12 mouse cellular contexts compared by ENCODE assay signal in genomic region chr5:122062479-122062878, GRCm38 (mm10). TPM values are rescaled to one million over a fixed set of nuclear protein-coding genes. Genes with fewer than 3 reads are reported as not detected.
DNase-seq lines count a peak whose midpoint lies in the region; ATAC-seq and TF ChIP-seq lines count a peak whose summit lies in the region.
"Had no signal": no experiment of that assay in that cellular context is flagged by ENCODE, and none has a peak within 500 bp of the region (broad histone marks: within the 10 kb centered on the region; RNA-seq: fewer than 3 reads in every experiment).

No protein-coding gene starts in this region.

- no peak for TF ChIP-seq CTCF in hindbrain, postnatal 0 days (IDR thresholded peaks at IDR 0.05; ENCODE audit: low read depth)
- TF ChIP-seq CTCF in lung, postnatal 0 days (IDR thresholded peaks at IDR 0.05): no peak

- intact Hi-C loops in left cerebral cortex, postnatal 14 days (cut with DNase I): loop anchor here (5.0 kb wide), 1 partner anchor 170 kb away; no protein-coding TSS in a partner anchor

- no peaks in the 10 kb centered on the region for H3K36me3 ChIP-seq in forebrain, embryonic 10.5 days (replicated peaks)
- H3K36me3 ChIP-seq in forebrain, embryonic 16.5 days (ENCODE audit: control insufficient read depth, insufficient read depth): no peaks in the 10 kb centered on the region
- no peaks in the 10 kb centered on the region for H3K36me3 ChIP-seq in hindbrain, postnatal 0 days (ENCODE audit: insufficient read depth, low read length)
- no peaks in the 10 kb centered on the region for H3K36me3 ChIP-seq in hindbrain, embryonic 10.5 days
- H3K36me3 ChIP-seq in lung, postnatal 0 days (ENCODE audit: insufficient read depth, low read length): no peaks in the 10 kb centered on the region
- H3K36me3 ChIP-seq in neural tube, embryonic 13.5 days: no peaks in the 10 kb centered on the region

- H3K4me3 ChIP-seq in forebrain, embryonic 10.5 days: no peak overlapping the region
- no peak overlapping the region for H3K4me3 ChIP-seq in forebrain, embryonic 16.5 days (replicated peaks; ENCODE audit: low read length)
- no peak overlapping the region for H3K4me3 ChIP-seq in hindbrain, postnatal 0 days (ENCODE audit: low read length)
- H3K4me3 ChIP-seq in hindbrain, embryonic 10.5 days: no peak overlapping the region
- H3K4me3 ChIP-seq in lung, postnatal 0 days (ENCODE audit: low read depth, low read length): no peak overlapping the region
- H3K4me3 ChIP-seq in neural tube, embryonic 13.5 days: no peak overlapping the region

- no peak overlapping the region for H3K9ac ChIP-seq in forebrain, embryonic 16.5 days (replicated peaks; ENCODE audit: low read depth, low read length)
- no peak overlapping the region for H3K9ac ChIP-seq in hindbrain, postnatal 0 days (replicated peaks; ENCODE audit: low read length)
- no peak overlapping the region for H3K9ac ChIP-seq in lung, postnatal 0 days (replicated peaks; ENCODE audit: low read depth)
- 0 out of 2 replicates have a peak overlapping the region, but pooled peaks have one; percentile 38 for H3K9ac ChIP-seq in neural tube, embryonic 13.5 days

- DNase-seq in forebrain, embryonic 10.5 days (ENCODE audit: extremely low spot score, low spot score): no peak
- DNase-seq in hindbrain, postnatal 0 days (ENCODE audit: low spot score): no peak
- no peak for DNase-seq in hindbrain, embryonic 10.5 days (ENCODE audit: low spot score)
- no peak for DNase-seq in lung, postnatal 0 days (ENCODE audit: low spot score)
- no peak for DNase-seq in lung, postnatal 36 days
- no peak for DNase-seq in left cerebral cortex, postnatal 14 days (ENCODE audit: low spot score in 2 of 2)
- DNase-seq: layer of hippocampus, postnatal 36 days; thymus, adult 2 months had no signal

- peak overlapping the region; percentile 6; the same call in 1 of the 2 replicates for H3K27ac ChIP-seq in forebrain, embryonic 10.5 days
- no peak overlapping the region for H3K27ac ChIP-seq in forebrain, embryonic 16.5 days (ENCODE audit: low read length)
- no peak overlapping the region for H3K27ac ChIP-seq in hindbrain, postnatal 0 days
- H3K27ac ChIP-seq in hindbrain, embryonic 10.5 days: no peak overlapping the region
- H3K27ac ChIP-seq in lung, postnatal 0 days (ENCODE audit: low read length): no peak overlapping the region
- peak overlapping the region; percentile 54; the same call in 1 of the 2 replicates for H3K27ac ChIP-seq in neural tube, embryonic 13.5 days (replicated peaks)

- H3K9me3 ChIP-seq in forebrain, embryonic 10.5 days: peaks cover 6% of the 10 kb centered on the region
- peaks cover 1% of the 10 kb centered on the region; the same call in 1 of the 2 replicates for H3K9me3 ChIP-seq in forebrain, embryonic 16.5 days (ENCODE audit: control insufficient read depth, low read length)
- H3K9me3 ChIP-seq in hindbrain, postnatal 0 days (ENCODE audit: low read length): no peaks in the 10 kb centered on the region
- H3K9me3 ChIP-seq in hindbrain, embryonic 10.5 days: peaks cover 4% of the 10 kb centered on the region
- peaks cover 2% of the 10 kb centered on the region; the same call in 1 of the 2 replicates for H3K9me3 ChIP-seq in lung, postnatal 0 days (ENCODE audit: low read length)
- 0 out of 2 replicates have a peak, but pooled peaks cover 2% of the 10 kb centered on the region for H3K9me3 ChIP-seq in neural tube, embryonic 13.5 days

- 33% methylated on average over 12 of the region's 12 CpGs for WGBS in forebrain, embryonic 10.5 days
- WGBS in forebrain, embryonic 16.5 days: 30% methylated on average over 12 of the region's 12 CpGs
- 28% methylated on average over 12 of the region's 12 CpGs for WGBS in hindbrain, postnatal 0 days
- WGBS in hindbrain, embryonic 10.5 days: 40% methylated on average over 12 of the region's 12 CpGs
- WGBS in lung, postnatal 0 days: 21% methylated on average over 12 of the region's 12 CpGs
- 26% methylated on average over 11 of the region's 12 CpGs for WGBS in neural tube, embryonic 13.5 days

- H3K4me2 ChIP-seq in forebrain, embryonic 16.5 days (ENCODE audit: low read length): no peak overlapping the region
- H3K4me2 ChIP-seq in hindbrain, postnatal 0 days (ENCODE audit: low read depth, low read length): peak overlapping the region; percentile 16; the same call in 1 of the 2 replicates
- 0 out of 2 replicates have a peak overlapping the region, but pooled peaks have one; percentile 3 for H3K4me2 ChIP-seq in lung, postnatal 0 days (replicated peaks; ENCODE audit: low read depth, low read length)
- peak overlapping the region; percentile 16 for H3K4me2 ChIP-seq in neural tube, embryonic 13.5 days

- no peak for ATAC-seq in forebrain, embryonic 16.5 days
- ATAC-seq in hindbrain, postnatal 0 days: 0 out of 2 replicates have a peak, but pooled peaks have one; percentile 22
- ATAC-seq in lung, postnatal 0 days: no peak
- ATAC-seq in neural tube, embryonic 13.5 days (ENCODE audit: low read depth): no peak

- no peak for TF ChIP-seq EP300 in lung, postnatal 0 days (IDR thresholded peaks at IDR 0.05)

- peaks cover 18% of the 10 kb centered on the region for H3K27me3 ChIP-seq in forebrain, embryonic 10.5 days (ENCODE audit: poor library complexity, severe bottlenecking)
- peaks cover 3% of the 10 kb centered on the region; the same call in 1 of the 2 replicates for H3K27me3 ChIP-seq in forebrain, embryonic 16.5 days (replicated peaks; ENCODE audit: control insufficient read depth, insufficient read depth, low read length)
- H3K27me3 ChIP-seq in hindbrain, postnatal 0 days (ENCODE audit: insufficient read depth, low read length): no peaks in the 10 kb centered on the region
- H3K27me3 ChIP-seq in hindbrain, embryonic 10.5 days (ENCODE audit: insufficient read depth, poor library complexity, severe bottlenecking): peaks cover 19% of the 10 kb centered on the region
- H3K27me3 ChIP-seq in lung, postnatal 0 days (replicated peaks; ENCODE audit: insufficient read depth, low read length): no peaks in the 10 kb centered on the region
- H3K27me3 ChIP-seq in neural tube, embryonic 13.5 days: no peaks in the 10 kb centered on the region

- H3K4me1 ChIP-seq in forebrain, embryonic 10.5 days: peaks cover 44% of the 10 kb centered on the region
- H3K4me1 ChIP-seq in forebrain, embryonic 16.5 days (replicated peaks; ENCODE audit: control insufficient read depth, insufficient read depth, low read length): peaks cover 9% of the 10 kb centered on the region
- no peaks in the 10 kb centered on the region for H3K4me1 ChIP-seq in hindbrain, postnatal 0 days (ENCODE audit: insufficient read depth, low read length)
- peaks cover 31% of the 10 kb centered on the region for H3K4me1 ChIP-seq in hindbrain, embryonic 10.5 days (replicated peaks)
- H3K4me1 ChIP-seq in lung, postnatal 0 days (ENCODE audit: insufficient read depth, low read depth, low read length): no peaks in the 10 kb centered on the region
- H3K4me1 ChIP-seq in neural tube, embryonic 13.5 days (replicated peaks): peaks cover 28% of the 10 kb centered on the region

RNA-seq across cellular contexts. Expression of gene Cux2, which starts 12.6 kb away (rescaled TPM):
- polyA plus RNA-seq in forebrain, embryonic 10.5 days (2016; fragmentation: Nextera tagmentation; extraction: Ambion mirVana): 5.0 and 6.5 TPM in 2 replicates
- 32.0 and 36.2 TPM in 2 replicates for polyA plus RNA-seq in forebrain, embryonic 16.5 days (2015; fragmentation: Nextera tagmentation; extraction: Ambion mirVana)
- 35.4 and 46.6 TPM in 2 replicates for total RNA-seq in hindbrain, postnatal 0 days (2014; rRNA removed)
- 15.2 and 16.6 TPM in 2 replicates for polyA plus RNA-seq in hindbrain, postnatal 0 days (2015; fragmentation: Nextera tagmentation; extraction: Ambion mirVana)
- polyA plus RNA-seq in hindbrain, embryonic 10.5 days (2016; fragmentation: Nextera tagmentation; extraction: Ambion mirVana): 4.5 and 12.0 TPM in 2 replicates
- polyA plus RNA-seq in lung, postnatal 0 days (2015; fragmentation: Nextera tagmentation; extraction: Ambion mirVana): 0.47 and 0.75 TPM in 2 replicates
- 28.5 and 29.8 TPM in 2 replicates for polyA plus RNA-seq in neural tube, embryonic 13.5 days (2015; fragmentation: Nextera tagmentation; extraction: Ambion mirVana)
- total RNA-seq in left cerebral cortex, postnatal 14 days (2021): 100 to 1,000 TPM; 204 to 256 TPM
- total RNA-seq: common myeloid progenitor, adult 5-6 weeks had no signal

RNA-seq across cellular contexts. Expression of gene Myl2, which starts 38.3 kb away (rescaled TPM):
- polyA plus RNA-seq in forebrain, embryonic 10.5 days (2016; fragmentation: Nextera tagmentation; extraction: Ambion mirVana): not detected in 2 replicates
- polyA plus RNA-seq in forebrain, embryonic 16.5 days (2015; fragmentation: Nextera tagmentation; extraction: Ambion mirVana): 0.44 and 1.0 TPM in 2 replicates
- not detected in 2 replicates for total RNA-seq in hindbrain, postnatal 0 days (2014; rRNA removed)
- 2.4 and 3.0 TPM in 2 replicates for polyA plus RNA-seq in hindbrain, postnatal 0 days (2015; fragmentation: Nextera tagmentation; extraction: Ambion mirVana)
- 0.59 and 1.4 TPM in 2 replicates for polyA plus RNA-seq in hindbrain, embryonic 10.5 days (2016; fragmentation: Nextera tagmentation; extraction: Ambion mirVana)
- 2.8 and 3.5 TPM in 2 replicates for polyA plus RNA-seq in lung, postnatal 0 days (2015; fragmentation: Nextera tagmentation; extraction: Ambion mirVana)
- 2.9 and 7.2 TPM in 2 replicates for polyA plus RNA-seq in neural tube, embryonic 13.5 days (2015; fragmentation: Nextera tagmentation; extraction: Ambion mirVana)
- 1 to 10 TPM; 1.3 to 2.0 TPM for total RNA-seq in left cerebral cortex, postnatal 14 days (2021)
- total RNA-seq: common myeloid progenitor, adult 5-6 weeks had no signal
- polyA plus RNA-seq: liver, adult 2 months had no signal

Comparison
In these comparisons a context has a peak if more than half of its experiments do, and no peak if none do; other contexts are left out.
1. H3K27ac ChIP-seq: peak in forebrain, embryonic 10.5 days (single experiment) and neural tube, embryonic 13.5 days (single experiment); none in forebrain, embryonic 16.5 days (single experiment), hindbrain, postnatal 0 days (single experiment), hindbrain, embryonic 10.5 days (single experiment) and lung, postnatal 0 days (single experiment).